Mouse (Mus musculus): Measurements from ENCODE around the gene Gm3238.
"Not testable (repeated sequence)": the region's sequence is repeated elsewhere in the genome, so short reads cannot be mapped to it uniquely, and the experiment has no call there.

The Gm3238 gene

GRCm38 (mm10) chr10:77741924-77742688 is 29.0 kb downstream of the Gm3238 start, which contains the start of gene Gm18596:
Gene Gm18596, minus strand, starts transcription at chr10:77742638.
- DNase-seq = not testable (repeated sequence)

GRCm38 (mm10) chr10:77738929-77739328 is 32.2 kb downstream of the Gm3238 start:
- no peak for DNase-seq

- DNase-seq = no peak
Observed at GRCm38 (mm10) chr10:77735928-77736327, 35.2 kb downstream of the Gm3238 start.

- DNase-seq = no peak
Observed at GRCm38 (mm10) chr10:77729241-77729640, 41.9 kb downstream of the Gm3238 start.

GRCm38 (mm10) chr10:77728280-77728679 is 42.8 kb downstream of the Gm3238 start:
- no peak for DNase-seq

GRCm38 (mm10) chr10:77726186-77726585 is 44.9 kb downstream of the Gm3238 start, which contains the start of gene Gm10100:
Gene Gm10100, plus strand, starts transcription at chr10:77726486.
- DNase-seq = no peak

DNA sequence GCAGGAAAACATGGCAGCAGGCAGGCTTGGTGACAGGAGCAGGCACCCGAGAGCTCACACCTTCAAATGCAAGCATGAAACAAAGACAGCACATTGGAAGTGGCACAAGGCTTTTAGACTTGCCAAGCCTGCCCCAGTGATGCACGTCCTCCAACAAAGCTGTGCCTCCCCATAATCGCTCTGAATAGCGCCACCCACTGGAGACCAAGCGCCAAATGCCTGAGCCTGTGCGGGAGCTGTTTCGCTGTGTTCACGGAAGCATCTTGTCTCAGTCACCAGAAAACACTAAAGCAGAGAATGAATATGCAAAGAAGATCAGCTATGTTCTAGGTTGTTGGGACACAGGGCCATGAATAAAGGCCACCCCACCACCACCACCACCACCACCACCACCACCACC is 46.3 kb downstream of the Gm3238 start:
- DNase-seq = no peak
